Mouse (Mus musculus) inflammation-experienced regulatory T-cells, adult 6 months (primary cell): Measurements from ENCODE around the gene Rmi2. TPM values are rescaled to one million over a fixed set of nuclear protein-coding genes. Genes with fewer than 3 reads are reported as not detected.

Source experiments
- ATAC-seq: one replicate; pipeline ENCODE4 v1.8.0; 2017
- polyA plus RNA-seq, 3 experiments: library from polyadenylated mRNA; unstranded; fragments of 100-300 nt; shearing (Covaris generic); gene quantifications; one replicate each; pipeline ENCODE4 v1.2.1; 2017

Gene Rmi2
- polyA plus RNA-seq, 3 experiments from 2014 or later, result 1.2 to 1.4 (median 1.2) TPM

GRCm38 (mm10) chr16:10867904-10868440 is 33.1 kb downstream of the Rmi2 start:
- peak; percentile 50 for ATAC-seq

GRCm38 (mm10) chr16:10870969-10871368 is 36.1 kb downstream of the Rmi2 start:
- ATAC-seq, result no peak

GRCm38 (mm10) chr16:10872825-10873360 is 38.0 kb downstream of the Rmi2 start:
- ATAC-seq, result no peak

- peak; percentile 73 for ATAC-seq
Measured at GRCm38 (mm10) chr16:10873654-10874053, 38.8 kb downstream of the Rmi2 start.

- no peak for ATAC-seq
Measured at GRCm38 (mm10) chr16:10878227-10878626, 43.4 kb downstream of the Rmi2 start.

- ATAC-seq, result peak; percentile 83
Measured at GRCm38 (mm10) chr16:10879467-10879866, 44.6 kb downstream of the Rmi2 start.

- ATAC-seq, result no peak
Measured at GRCm38 (mm10) chr16:10881231-10881962, 46.5 kb downstream of the Rmi2 start.

GRCm38 (mm10) chr16:10887436-10887835 is 52.6 kb downstream of the Rmi2 start:
- no peak for ATAC-seq

- ATAC-seq, result no peak
Measured at GRCm38 (mm10) chr16:10890363-10890762, 55.5 kb downstream of the Rmi2 start.

GRCm38 (mm10) chr16:10893161-10893560 is 58.3 kb downstream of the Rmi2 start:
- no peak for ATAC-seq

GRCm38 (mm10) chr16:10895906-10896305 is 61.0 kb downstream of the Rmi2 start:
- ATAC-seq, result no peak

- ATAC-seq, result no peak
Measured at GRCm38 (mm10) chr16:10897372-10897771, 62.5 kb downstream of the Rmi2 start.

- no peak for ATAC-seq
Measured at GRCm38 (mm10) chr16:10900736-10901135, 65.9 kb downstream of the Rmi2 start.

- no peak for ATAC-seq
Measured at GRCm38 (mm10) chr16:10901956-10902355, 67.1 kb downstream of the Rmi2 start.

GRCm38 (mm10) chr16:10902849-10903248 is 68.0 kb downstream of the Rmi2 start:
- ATAC-seq, result no peak

GRCm38 (mm10) chr16:10905661-10906113 is 70.8 kb downstream of the Rmi2 start:
- ATAC-seq, result no peak

- no peak for ATAC-seq
Measured at GRCm38 (mm10) chr16:10910541-10910940, 75.7 kb downstream of the Rmi2 start.

- no peak for ATAC-seq
Measured at GRCm38 (mm10) chr16:10911061-10911460, 76.2 kb downstream of the Rmi2 start.

GRCm38 (mm10) chr16:10915066-10915465 is 80.2 kb downstream of the Rmi2 start:
- ATAC-seq, result no peak

- ATAC-seq, result no peak
Measured at GRCm38 (mm10) chr16:10916271-10916670, 81.4 kb downstream of the Rmi2 start.

GRCm38 (mm10) chr16:10919856-10920255 is 85.0 kb downstream of the Rmi2 start:
- ATAC-seq, result no peak

- no peak for ATAC-seq
Measured at GRCm38 (mm10) chr16:10923561-10923960, 88.7 kb downstream of the Rmi2 start.

GRCm38 (mm10) chr16:10925591-10926180 is 90.8 kb downstream of the Rmi2 start:
- no peak for ATAC-seq

- ATAC-seq, result no peak
Measured at GRCm38 (mm10) chr16:10927026-10927425, 92.2 kb downstream of the Rmi2 start.
